Mouse (Mus musculus) lung, postnatal 0 days (tissue): Measurements from ENCODE around the gene Ap3b1. TPM values are rescaled to one million over a fixed set of nuclear protein-coding genes. Genes with fewer than 3 reads are reported as not detected.
A peak's percentile ranks its signal among the peaks of the same experiment; 100 is the strongest.

ENCODE experiments used
- ATAC-seq: fragments of 200-750 bp; cut with Nextera tagmentation; 2 replicates; pipeline ENCODE4 v1.8.0; 2017; ENCODE audit warnings: moderate library complexity
- DNase-seq: peaks from one replicate; pipeline ENCODE4 v3.0.0-alpha.2; 2016; ENCODE audit warnings: low spot score
- H3K27ac ChIP-seq: fragments of 300-500 bp; sonication (generic); 2 replicates; pipeline ENCODE4 v1.5.1; 2014; ENCODE audit warnings: antibody characterized with exemption, mild to moderate bottlenecking, low read length, mixed read lengths
- H3K27me3 ChIP-seq: fragments of 300-500 bp; sonication (generic); replicated peaks from 2 replicates; pipeline ENCODE4 v1.6.1; 2014; ENCODE audit warnings: low read length, mixed read lengths; ENCODE audit not compliant: insufficient read depth
- H3K36me3 ChIP-seq: fragments of 300-500 bp; sonication (generic); 2 replicates; pipeline ENCODE4 v1.6.1; 2014; ENCODE audit warnings: low read length, mixed read lengths; ENCODE audit not compliant: insufficient read depth
- H3K4me1 ChIP-seq: fragments of 300-500 bp; sonication (generic); 2 replicates; pipeline ENCODE4 v1.6.1; 2014; ENCODE audit warnings: antibody characterized with exemption, low read depth, low read length, mixed read lengths; ENCODE audit not compliant: insufficient read depth
- H3K4me2 ChIP-seq: fragments of 300-500 bp; sonication (generic); replicated peaks from 2 replicates; pipeline ENCODE4 v1.6.1; 2014; ENCODE audit warnings: low read depth, mild to moderate bottlenecking, low read length, moderate library complexity, mixed read lengths
- H3K4me3 ChIP-seq: fragments of 300-500 bp; sonication (generic); 2 replicates; pipeline ENCODE4 v1.5.1; 2014; ENCODE audit warnings: low read depth, low read length
- H3K9ac ChIP-seq: fragments of 300-500 bp; sonication (generic); replicated peaks from 2 replicates; pipeline ENCODE4 v1.6.1; 2014; ENCODE audit warnings: low read depth, mild to moderate bottlenecking
- H3K9me3 ChIP-seq: fragments of 300-500 bp; sonication (generic); 2 replicates; pipeline ENCODE4 v1.6.1; 2016; ENCODE audit warnings: low read length, mixed read lengths
- CTCF ChIP-seq: IDR thresholded peaks from 2 replicates; pipeline ENCODE4 v1.5.1; 2016; ENCODE audit warnings: antibody characterized with exemption, mild to moderate bottlenecking
- EP300 ChIP-seq: IDR thresholded peaks from 2 replicates; pipeline ENCODE4 v1.6.1; 2016; ENCODE audit warnings: antibody characterized with exemption, mild to moderate bottlenecking, control low read depth
- WGBS: fragments of 180-500 bp; shearing (Covaris S2); extraction: QIAGEN DNeasy Blood & Tissue Kit; methylation state at CpG from one replicate; pipeline ENCODE4 v1.1.7; 2014; 5-methylcytosine and 5-hydroxymethylcytosine counted together
- polyA plus RNA-seq: library from polyadenylated mRNA; unstranded; fragments of >200 nt; fragmentation: Nextera tagmentation; extraction: Ambion mirVana; gene quantifications from 2 replicates; pipeline ENCODE4 v1.2.1, GENCODE M21; 2015

The Ap3b1 gene
- polyA plus RNA-seq, 1 experiment from 2014 or later, result 26.1 TPM

- Histone ChIP-seq H3K4me2 (no peak overlapping the region), H3K4me1 (no peaks in the 10 kb centered on the region), H3K9ac (no peak overlapping the region), H3K36me3 (no peaks in the 10 kb centered on the region), H3K27me3 (no peaks in the 10 kb centered on the region), H3K4me3 (no peak overlapping the region), H3K27ac (no peak overlapping the region), H3K9me3 (no peaks in the 10 kb centered on the region)
- WGBS, result 28% methylated on average over 4 of the region's 4 CpGs
- TF ChIP-seq EP300 (no peak), CTCF (no peak)
- ATAC-seq (no peak; the same call in 1 of the 2 replicates), DNase-seq (peak; percentile 32)
Observed at GRCm38 (mm10) chr13:94550037-94550436, 191.3 kb downstream of the Ap3b1 start.

GRCm38 (mm10) chr13:94560011-94560410 lies 201.3 kb downstream of the Ap3b1 start:
- DNase-seq (peak; percentile 83), ATAC-seq (peak; percentile 58)
- Histone ChIP-seq H3K9me3 (no peaks in the 10 kb centered on the region), H3K27me3 (no peaks in the 10 kb centered on the region), H3K36me3 (no peaks in the 10 kb centered on the region), H3K9ac (no peak overlapping the region), H3K27ac (no peak overlapping the region), H3K4me3 (no peak overlapping the region), H3K4me1 (no peaks in the 10 kb centered on the region), H3K4me2 (no peak overlapping the region)
- TF ChIP-seq EP300 (no peak), CTCF (peak; percentile 93)
- 2% methylated on average over 3 of the region's 3 CpGs for WGBS

- no peaks in the 10 kb centered on the region for H3K4me1 ChIP-seq
- H3K4me3 ChIP-seq, result no peak overlapping the region
- no peaks in the 10 kb centered on the region for H3K27me3 ChIP-seq
- H3K27ac ChIP-seq, result no peak overlapping the region
- no peak for TF ChIP-seq CTCF
- no peak for TF ChIP-seq EP300
- H3K9ac ChIP-seq, result no peak overlapping the region
- H3K36me3 ChIP-seq, result 0 out of 2 replicates have a peak, but pooled peaks cover 8% of the 10 kb centered on the region
- WGBS, result 85% methylated on average over 11 of the region's 11 CpGs
- ATAC-seq (no peak), DNase-seq (no peak)
- no peak overlapping the region for H3K4me2 ChIP-seq
- H3K9me3 ChIP-seq, result no peaks in the 10 kb centered on the region
Observed at GRCm38 (mm10) chr13:94560878-94561277, 202.1 kb downstream of the Ap3b1 start.

- no peak overlapping the region for H3K9ac ChIP-seq
- H3K27me3 ChIP-seq, result no peaks in the 10 kb centered on the region
- peak; percentile 39 for DNase-seq
- H3K27ac ChIP-seq, result no peak overlapping the region
- no peaks in the 10 kb centered on the region for H3K9me3 ChIP-seq
- ATAC-seq, result peak; percentile 84
- H3K4me2 ChIP-seq, result no peak overlapping the region
- no peaks in the 10 kb centered on the region for H3K4me1 ChIP-seq
- H3K36me3 ChIP-seq, result 0 out of 2 replicates have a peak, but pooled peaks cover 9% of the 10 kb centered on the region
- TF ChIP-seq CTCF, result no peak
- TF ChIP-seq EP300, result peak; percentile 67
- H3K4me3 ChIP-seq, result no peak overlapping the region
- 23% methylated on average over 9 of the region's 9 CpGs for WGBS
Observed at GRCm38 (mm10) chr13:94562652-94563339, 204.0 kb downstream of the Ap3b1 start.

GRCm38 (mm10) chr13:94563836-94564235 lies 205.1 kb downstream of the Ap3b1 start:
- Histone ChIP-seq H3K4me1 (no peaks in the 10 kb centered on the region), H3K27me3 (no peaks in the 10 kb centered on the region), H3K9ac (no peak overlapping the region), H3K4me3 (no peak overlapping the region), H3K4me2 (no peak overlapping the region), H3K36me3 (0 out of 2 replicates have a peak, but pooled peaks cover 9% of the 10 kb centered on the region), H3K27ac (no peak overlapping the region), H3K9me3 (no peaks in the 10 kb centered on the region)
- no peak for TF ChIP-seq EP300
- TF ChIP-seq CTCF, result no peak
- DNase-seq (no peak), ATAC-seq (no peak)
- 87% methylated on average over 8 of the region's 8 CpGs for WGBS

- Histone ChIP-seq H3K27ac (no peak overlapping the region), H3K9ac (no peak overlapping the region), H3K4me3 (no peak overlapping the region), H3K36me3 (0 out of 2 replicates have a peak, but pooled peaks cover 9% of the 10 kb centered on the region), H3K27me3 (no peaks in the 10 kb centered on the region), H3K4me1 (no peaks in the 10 kb centered on the region), H3K4me2 (no peak overlapping the region), H3K9me3 (no peaks in the 10 kb centered on the region)
- no peak for ATAC-seq
- no peak for TF ChIP-seq CTCF
- TF ChIP-seq EP300, result no peak
- DNase-seq, result no peak
- WGBS, result 80% methylated on average over 13 of the region's 13 CpGs
Observed at GRCm38 (mm10) chr13:94564351-94564994, 205.7 kb downstream of the Ap3b1 start.
